Mouse (Mus musculus) liver, embryonic 14.5 days (tissue): Measurements from ENCODE around the gene Msx1.

Experiments used
- CTCF ChIP-seq: IDR thresholded peaks from 2 replicates; pipeline ENCODE4 v1.5.1; 2016; ENCODE audit warnings: antibody characterized with exemption, low read depth, control low read depth
- EP300 ChIP-seq: IDR thresholded peaks from 2 replicates; pipeline ENCODE4 v1.6.1; 2016; ENCODE audit warnings: antibody characterized with exemption, low read depth

- no peak for TF ChIP-seq CTCF
- TF ChIP-seq EP300: no peak
Measured at GRCm38 (mm10) chr5:37796751-37797150, 27.6 kb downstream of the Msx1 start.
